Mouse (Mus musculus) myocyte (in vitro differentiated cells): Measurements from ENCODE around the gene Srpr.

Experiments used
- CEBPB ChIP-seq: IDR thresholded peaks from 2 replicates; pipeline ENCODE4 v1.6.1; 2011; ENCODE audit warnings: mild to moderate bottlenecking, moderate library complexity; ENCODE audit not compliant: poor library complexity, insufficient read depth, severe bottlenecking
- E2F4 ChIP-seq: IDR thresholded peaks from one replicate; pipeline ENCODE4 v1.6.1; 2011; ENCODE audit warnings: mild to moderate bottlenecking, control low read depth, moderate library complexity; ENCODE audit not compliant: insufficient read depth
- MAX ChIP-seq: IDR thresholded peaks from one replicate; pipeline ENCODE4 v1.6.1; 2011; ENCODE audit warnings: low read depth, mild to moderate bottlenecking, control low read depth
- MYOD1 ChIP-seq, 3 experiments: IDR thresholded peaks; one replicate each; pipeline ENCODE4 v1.6.1; 2011; ENCODE audit warnings: control low read depth in 2 of 3, low read depth in 2 of 3, mild to moderate bottlenecking in 2 of 3, moderate library complexity in 1 of 3; ENCODE audit not compliant: insufficient read length in 2 of 3, control insufficient read depth in 1 of 3
- MYOG ChIP-seq, 3 experiments: IDR thresholded peaks; one replicate each; pipeline ENCODE4 v1.6.1; 2011; ENCODE audit warnings: control low read depth in 2 of 3, low read depth in 2 of 3, mild to moderate bottlenecking in 2 of 3; ENCODE audit not compliant: insufficient read length in 2 of 3, control insufficient read depth in 1 of 3, insufficient read depth in 1 of 3
- POLR2A ChIP-seq: IDR thresholded peaks from one replicate; pipeline ENCODE4 v1.6.1; 2011; ENCODE audit warnings: low read depth, mild to moderate bottlenecking, control low read depth, moderate library complexity; ENCODE audit not compliant: insufficient read length
- POLR2AphosphoS2 ChIP-seq: IDR thresholded peaks from one replicate; pipeline ENCODE4 v1.6.1; 2011; ENCODE audit warnings: low read depth, control low read depth; ENCODE audit not compliant: insufficient read length
- REST ChIP-seq: IDR thresholded peaks from one replicate; pipeline ENCODE4 v1.6.1; 2011; ENCODE audit warnings: mild to moderate bottlenecking, control low read depth, moderate library complexity; ENCODE audit not compliant: insufficient read depth, insufficient read length
- SRF ChIP-seq: IDR thresholded peaks from one replicate; pipeline ENCODE4 v1.6.1; 2011; ENCODE audit warnings: low read depth; ENCODE audit not compliant: control insufficient read depth, insufficient read length
- TCF12 ChIP-seq: IDR thresholded peaks from one replicate; pipeline ENCODE4 v1.6.1; 2011; ENCODE audit warnings: mild to moderate bottlenecking, control low read depth; ENCODE audit not compliant: poor library complexity, insufficient read depth, severe bottlenecking
- TCF3 ChIP-seq: IDR thresholded peaks from one replicate; pipeline ENCODE4 v1.6.1; 2011; ENCODE audit warnings: low read depth, control low read depth; ENCODE audit not compliant: insufficient read length
- USF1 ChIP-seq: IDR thresholded peaks from one replicate; pipeline ENCODE4 v1.6.1; 2011; ENCODE audit warnings: low read depth, mild to moderate bottlenecking, control low read depth, moderate library complexity

GRCm38 (mm10) chr9:35192983-35193542 lies 6.9 kb upstream of the Srpr start:
- TF ChIP-seq POLR2A (no peak), USF1 (no peak), MAX (no peak), SRF (no peak), E2F4 (no peak), POLR2AphosphoS2 (no peak), CEBPB (no peak), MYOD1 (IDR thresholded peaks at IDR 0.05; ENCODE audit: control insufficient read depth in 1 of 3, insufficient read length in 2 of 3, low read depth in 2 of 3) (no peak), TCF12 (no peak), MYOG (IDR thresholded peaks at IDR 0.05; ENCODE audit: control insufficient read depth in 1 of 3, insufficient read depth in 1 of 3, insufficient read length in 2 of 3, low read depth in 2 of 3) (no peak), TCF3 (no peak), REST (no peak)
